ENCODE assay signal across 8 mouse cellular contexts in genomic region chr11:119393483-119393804, GRCm38 (mm10). TPM values are rescaled to one million over a fixed set of nuclear protein-coding genes. Genes with fewer than 3 reads are reported as not detected.
A peak's percentile ranks its signal among the peaks of the same experiment; 100 is the strongest.
DNase-seq lines count a peak whose midpoint lies in the region; ATAC-seq lines count a peak whose summit lies in the region.

No protein-coding gene starts in this region.

- H3K9me3 ChIP-seq in kidney, embryonic 16.5 days (ENCODE audit: low read length): no peaks in the 10 kb centered on the region
- H3K9me3 ChIP-seq in hindbrain, embryonic 13.5 days: no peaks in the 10 kb centered on the region
- no peaks in the 10 kb centered on the region for H3K9me3 ChIP-seq in midbrain, embryonic 15.5 days

- peak overlapping the region; percentile 75 for H3K27ac ChIP-seq in kidney, embryonic 16.5 days (ENCODE audit: low read length)
- no peak overlapping the region for H3K27ac ChIP-seq in hindbrain, embryonic 13.5 days
- no peak overlapping the region for H3K27ac ChIP-seq in midbrain, embryonic 15.5 days

- peak overlapping the region; percentile 85 for H3K4me2 ChIP-seq in kidney, embryonic 16.5 days (replicated peaks; ENCODE audit: low read depth, low read length)
- H3K4me2 ChIP-seq in hindbrain, embryonic 13.5 days: peak overlapping the region; percentile 59
- H3K4me2 ChIP-seq in midbrain, embryonic 15.5 days: peak overlapping the region; percentile 54

- H3K4me3 ChIP-seq in kidney, embryonic 16.5 days (ENCODE audit: low read length): peak overlapping the region; percentile 69
- H3K4me3 ChIP-seq in hindbrain, embryonic 13.5 days: peak overlapping the region; percentile 38
- H3K4me3 ChIP-seq in midbrain, embryonic 15.5 days: peak overlapping the region; percentile 34

- no peak for ATAC-seq in kidney, embryonic 16.5 days (ENCODE audit: low FRiP score, low TSS enrichment)
- ATAC-seq in hindbrain, embryonic 13.5 days (ENCODE audit: low FRiP score): no peak
- no peak for ATAC-seq in midbrain, embryonic 15.5 days (replicated peaks)
- no peak for ATAC-seq in cerebellum, adult (ENCODE audit: insufficient number of reproducible peaks, low FRiP score, low TSS enrichment)

- DNase-seq in kidney, adult 18-20 months: no peak
- DNase-seq in c-Kit-positive CD71-positive TER-119-positive erythroid progenitor cells, embryonic 14.5 days (ENCODE audit: low spot score): peak; percentile 26
- DNase-seq in layer of hippocampus, postnatal 25 days (ENCODE audit: extremely low spot score in 1 of 2, low spot score in 1 of 2): no peak
- no peak for DNase-seq in kidney, postnatal 4 days

- peaks cover 27% of the 10 kb centered on the region for H3K4me1 ChIP-seq in kidney, embryonic 16.5 days (ENCODE audit: insufficient read depth, low read length)
- peaks cover 32% of the 10 kb centered on the region for H3K4me1 ChIP-seq in hindbrain, embryonic 13.5 days (replicated peaks)
- H3K4me1 ChIP-seq in midbrain, embryonic 15.5 days: peaks cover 24% of the 10 kb centered on the region

- 24% methylated on average over 7 of the region's 7 CpGs for WGBS in kidney, embryonic 16.5 days
- 26% methylated on average over 7 of the region's 7 CpGs for WGBS in hindbrain, embryonic 13.5 days
- WGBS in midbrain, embryonic 15.5 days: 26% methylated on average over 7 of the region's 7 CpGs

- H3K36me3 ChIP-seq in kidney, embryonic 16.5 days (ENCODE audit: insufficient read depth, low read length): no peaks in the 10 kb centered on the region
- H3K36me3 ChIP-seq in hindbrain, embryonic 13.5 days: no peaks in the 10 kb centered on the region
- no peaks in the 10 kb centered on the region for H3K36me3 ChIP-seq in midbrain, embryonic 15.5 days (replicated peaks)

- peaks cover 16% of the 10 kb centered on the region; the same call in 1 of the 2 replicates for H3K27me3 ChIP-seq in kidney, embryonic 16.5 days (ENCODE audit: insufficient read depth, low read length)
- H3K27me3 ChIP-seq in hindbrain, embryonic 13.5 days: peaks cover 85% of the 10 kb centered on the region
- H3K27me3 ChIP-seq in midbrain, embryonic 15.5 days (replicated peaks): peaks cover 71% of the 10 kb centered on the region

- H3K9ac ChIP-seq in kidney, embryonic 16.5 days (replicated peaks; ENCODE audit: low read length): peak overlapping the region; percentile 69
- peak overlapping the region; percentile 60 for H3K9ac ChIP-seq in hindbrain, embryonic 13.5 days
- H3K9ac ChIP-seq in midbrain, embryonic 15.5 days: no peak overlapping the region

RNA-seq across cellular contexts. Expression of gene Rnf213, which starts 0.5 kb away (rescaled TPM):
- polyA plus RNA-seq in kidney, embryonic 16.5 days (2015; fragmentation: Nextera tagmentation; extraction: Ambion mirVana): 5.5 and 5.6 TPM in 2 replicates
- polyA plus RNA-seq in hindbrain, embryonic 13.5 days (2015; fragmentation: Nextera tagmentation; extraction: Ambion mirVana): 0.70 and 0.94 TPM in 2 replicates
- 1.4 and 1.6 TPM in 2 replicates for polyA plus RNA-seq in midbrain, embryonic 15.5 days (2015; fragmentation: Nextera tagmentation; extraction: Ambion mirVana)
- 1 to 10 TPM; 3.6 to 4.3 TPM for total RNA-seq in layer of hippocampus, postnatal 25 days (2021)

RNA-seq across cellular contexts. Expression of gene Slc26a11, which starts 38.1 kb away (rescaled TPM):
- polyA plus RNA-seq in kidney, embryonic 16.5 days (2015; fragmentation: Nextera tagmentation; extraction: Ambion mirVana): 11.3 and 12.5 TPM in 2 replicates
- 4.8 and 5.3 TPM in 2 replicates for polyA plus RNA-seq in hindbrain, embryonic 13.5 days (2015; fragmentation: Nextera tagmentation; extraction: Ambion mirVana)
- polyA plus RNA-seq in midbrain, embryonic 15.5 days (2015; fragmentation: Nextera tagmentation; extraction: Ambion mirVana): 6.9 and 7.4 TPM in 2 replicates
- total RNA-seq in layer of hippocampus, postnatal 25 days (2021): 1 to 10 TPM; 5.3 to 6.4 TPM

RNA-seq across cellular contexts. Expression of gene Sgsh, which starts 38.1 kb away (rescaled TPM):
- polyA plus RNA-seq in kidney, embryonic 16.5 days (2015; fragmentation: Nextera tagmentation; extraction: Ambion mirVana): 8.3 and 8.7 TPM in 2 replicates
- 4.7 and 5.5 TPM in 2 replicates for polyA plus RNA-seq in hindbrain, embryonic 13.5 days (2015; fragmentation: Nextera tagmentation; extraction: Ambion mirVana)
- 5.2 and 6.6 TPM in 2 replicates for polyA plus RNA-seq in midbrain, embryonic 15.5 days (2015; fragmentation: Nextera tagmentation; extraction: Ambion mirVana)
- total RNA-seq in layer of hippocampus, postnatal 25 days (2021): 1 to 10 TPM; 5.0 to 5.1 TPM
